Mouse (Mus musculus): ENCODE measurements around the gene Hist1h3g. TPM values are rescaled to one million over a fixed set of nuclear protein-coding genes. Genes with fewer than 3 reads are reported as not detected.
"Not testable (repeated sequence)": the region's sequence is repeated elsewhere in the genome, so short reads cannot be mapped to it uniquely, and the experiment has no call there.

Gene Hist1h3g
- total and polyA plus RNA-seq, 3 experiments: 5.2 to 441 TPM; not detected in 1

- H3K27me3 ChIP-seq (ENCODE audit: control insufficient read depth in 1 of 2, insufficient read depth in 2 of 2, low read length in 2 of 2); H3K4me1 ChIP-seq (ENCODE audit: control insufficient read depth in 1 of 2, insufficient read depth in 2 of 2, low read length in 2 of 2); H3K9me3 ChIP-seq (replicated peaks; ENCODE audit: insufficient read depth, low read length); H3K79me2 ChIP-seq (ENCODE audit: control insufficient read depth, insufficient read depth, low read length, poor library complexity): not testable (repeated sequence)
- peaks cover 0 to 21% of the 10 kb centered on the region in 2 experiments; a peak in 2 of 4 replicates for H3K36me3 ChIP-seq (ENCODE audit: control insufficient read depth in 1 of 2, insufficient read depth in 2 of 2, low read length in 2 of 2)
- peak; percentile 85 for DNase-seq (ENCODE audit: low read depth, low spot score)
- H3K4me3 ChIP-seq (ENCODE audit: control insufficient read depth in 1 of 2, insufficient read depth in 1 of 2, low read depth in 2 of 2, low read length in 2 of 2): peak overlapping the region; percentile 4 to 15; a peak in 3 of 4 replicates
- H3K27ac ChIP-seq (ENCODE audit: control insufficient read depth, low read depth, low read length): peak overlapping the region; percentile 98
- H3K9ac ChIP-seq (ENCODE audit: control insufficient read depth, low read depth, low read length, poor library complexity, severe bottlenecking): peak overlapping the region; percentile 99
- TF ChIP-seq TBP (IDR thresholded peaks at IDR 0.05; ENCODE audit: low read depth, low read length) (peak; percentile 37; the same call in 1 of the 2 replicates), POLR2AphosphoS5 (IDR thresholded peaks at IDR 0.05; ENCODE audit: borderline replicate concordance, low read depth, low read length) (peak; percentile 93; the same call in 1 of the 2 replicates), UBTF (IDR thresholded peaks at IDR 0.05; ENCODE audit: borderline replicate concordance, insufficient read depth, low read depth, low read length) (peak; percentile 96; the same call in 1 of the 2 replicates), POLR2A (IDR thresholded peaks at IDR 0.05; ENCODE audit: control insufficient read depth in 1 of 2, insufficient read depth in 1 of 2, low read depth in 1 of 2, low read length in 2 of 2, poor library complexity in 1 of 2) (peak; percentile 91 to 95)
Measured at GRCm38 (mm10) chr13:23571504-23572217, 36.4 kb downstream of the Hist1h3g start.

- peaks cover 6% of the 10 kb centered on the region; the same call in 1 of the 2 replicates for H3K79me2 ChIP-seq (ENCODE audit: control insufficient read depth, insufficient read depth, low read length, poor library complexity)
- H3K4me1 ChIP-seq (ENCODE audit: control insufficient read depth in 1 of 2, insufficient read depth in 2 of 2, low read length in 2 of 2): no peaks in the 10 kb centered on the region; a peak in 1 of 4 replicates
- peak overlapping the region in 1 of 2 experiments; percentile 4 for H3K4me3 ChIP-seq (ENCODE audit: control insufficient read depth in 1 of 2, insufficient read depth in 1 of 2, low read depth in 2 of 2, low read length in 2 of 2)
- H3K9me3 ChIP-seq (replicated peaks; ENCODE audit: insufficient read depth, low read length): no peaks in the 10 kb centered on the region
- peak overlapping the region; percentile 98 for H3K27ac ChIP-seq (ENCODE audit: control insufficient read depth, low read depth, low read length)
- H3K9ac ChIP-seq (ENCODE audit: control insufficient read depth, low read depth, low read length, poor library complexity, severe bottlenecking): peak overlapping the region; percentile 99
- DNase-seq (ENCODE audit: low read depth, low spot score): peak; percentile 85
- H3K36me3 ChIP-seq (ENCODE audit: control insufficient read depth in 1 of 2, insufficient read depth in 2 of 2, low read length in 2 of 2): peaks cover 0 to 24% of the 10 kb centered on the region in 2 experiments; a peak in 2 of 4 replicates
- no peak for TF ChIP-seq POLR2AphosphoS5 (IDR thresholded peaks at IDR 0.05; ENCODE audit: borderline replicate concordance, low read depth, low read length)
- TF ChIP-seq UBTF (IDR thresholded peaks at IDR 0.05; ENCODE audit: borderline replicate concordance, insufficient read depth, low read depth, low read length): no peak
- no peak for TF ChIP-seq ZNF384 (IDR thresholded peaks at IDR 0.05; ENCODE audit: low read depth, low read length)
- TF ChIP-seq MXI1 (IDR thresholded peaks at IDR 0.05; ENCODE audit: low read depth, low read length): no peak
- no peak for TF ChIP-seq POLR2A (IDR thresholded peaks at IDR 0.05; ENCODE audit: control insufficient read depth in 1 of 2, insufficient read depth in 1 of 2, low read depth in 1 of 2, low read length in 2 of 2, poor library complexity in 1 of 2)
- no peak for TF ChIP-seq MAZ (IDR thresholded peaks at IDR 0.05; ENCODE audit: low read depth, low read length)
- no peak for TF ChIP-seq TCF12 (IDR thresholded peaks at IDR 0.05; ENCODE audit: low read depth, low read length)
- no peak for TF ChIP-seq ZKSCAN1 (IDR thresholded peaks at IDR 0.05; ENCODE audit: low read depth, low read length)
- no peak for TF ChIP-seq BHLHE40 (IDR thresholded peaks at IDR 0.05; ENCODE audit: borderline replicate concordance, low read depth, low read length)
- TF ChIP-seq ZMIZ1 (IDR thresholded peaks at IDR 0.05; ENCODE audit: low read depth, low read length): no peak
- TF ChIP-seq GABPA (IDR thresholded peaks at IDR 0.05; ENCODE audit: low read depth, low read length): no peak
- TF ChIP-seq RCOR1 (IDR thresholded peaks at IDR 0.05; ENCODE audit: low read depth, low read length): no peak
- TF ChIP-seq JUND (IDR thresholded peaks at IDR 0.05; ENCODE audit: low read depth, low read length): no peak
- no peak for TF ChIP-seq KAT2A (conservative IDR thresholded peaks at IDR 0.05; ENCODE audit: low read depth, low read length)
- H3K27me3 ChIP-seq (ENCODE audit: control insufficient read depth in 1 of 2, insufficient read depth in 2 of 2, low read length in 2 of 2): no peaks in the 10 kb centered on the region
Measured at GRCm38 (mm10) chr13:23572218-23573033, 37.2 kb downstream of the Hist1h3g start.

Measured in MEL (cell line).